Mouse (Mus musculus) liver, embryonic 11.5 days (tissue): Measurements from ENCODE around the gene Tnpo3. TPM values are rescaled to one million over a fixed set of nuclear protein-coding genes. Genes with fewer than 3 reads are reported as not detected.
"Not testable (repeated sequence)": the region's sequence is repeated elsewhere in the genome, so short reads cannot be mapped to it uniquely, and the experiment has no call there.

ENCODE experiments used
- ATAC-seq: fragments of 200-750 bp; cut with Nextera tagmentation; replicated peaks from 2 replicates; pipeline ENCODE4 v1.8.0; 2017; ENCODE audit warnings: moderate number of reproducible peaks, mild to moderate bottlenecking, moderate TSS enrichment, moderate library complexity; ENCODE audit not compliant: low FRiP score
- DNase-seq: peaks from one replicate; pipeline ENCODE4 v3.0.0-alpha.2; 2017; ENCODE audit warnings: low spot score
- H3K27ac ChIP-seq: fragments of 300-500 bp; sonication (generic); 2 replicates; pipeline ENCODE4 v1.5.1; 2014; ENCODE audit warnings: mild to moderate bottlenecking, low read depth, low read length, control low read depth
- H3K27me3 ChIP-seq: fragments of 300-500 bp; sonication (generic); replicated peaks from 2 replicates; pipeline ENCODE4 v1.6.1; 2014; ENCODE audit warnings: low read length, mixed read lengths; ENCODE audit not compliant: control insufficient read depth, insufficient read depth
- H3K36me3 ChIP-seq: fragments of 300-500 bp; sonication (generic); 2 replicates; pipeline ENCODE4 v1.6.1; 2014; ENCODE audit warnings: mild to moderate bottlenecking, low read length, moderate library complexity, mixed read lengths; ENCODE audit not compliant: control insufficient read depth, insufficient read depth
- H3K4me1 ChIP-seq: fragments of 300-500 bp; sonication (generic); replicated peaks from 2 replicates; pipeline ENCODE4 v1.6.1; 2014; ENCODE audit warnings: low read length, mixed read lengths; ENCODE audit not compliant: control insufficient read depth, insufficient read depth
- H3K4me2 ChIP-seq: fragments of 300-500 bp; sonication (generic); 2 replicates; pipeline ENCODE4 v1.6.1; 2014; ENCODE audit warnings: mild to moderate bottlenecking, control low read depth, moderate library complexity
- H3K4me3 ChIP-seq: fragments of 300-500 bp; sonication (generic); 2 replicates; pipeline ENCODE4 v1.5.1; 2014; ENCODE audit warnings: low read depth, low read length, control low read depth
- H3K9ac ChIP-seq: fragments of 300-500 bp; sonication (generic); 2 replicates; pipeline ENCODE4 v1.6.1; 2014; ENCODE audit warnings: low read depth, low read length, control low read depth
- H3K9me3 ChIP-seq: fragments of 300-500 bp; sonication (generic); 2 replicates; pipeline ENCODE4 v1.6.1; 2016; ENCODE audit warnings: low read length, inconsistent platforms, mixed read lengths; ENCODE audit not compliant: control insufficient read depth
- WGBS: fragments of 180-500 bp; shearing (Covaris S2); extraction: QIAGEN DNeasy Blood & Tissue Kit; methylation state at CpG from one replicate; pipeline ENCODE4 v1.1.7; 2014; 5-methylcytosine and 5-hydroxymethylcytosine counted together
- polyA plus RNA-seq: library from polyadenylated mRNA; unstranded; fragments of >200 nt; fragmentation: Nextera tagmentation; extraction: Ambion mirVana; gene quantifications from 2 replicates; pipeline ENCODE4 v1.2.1, GENCODE M21; 2014

The Tnpo3 gene
- polyA plus RNA-seq, 1 experiment from 2014 or later: 86.5 TPM

DNA sequence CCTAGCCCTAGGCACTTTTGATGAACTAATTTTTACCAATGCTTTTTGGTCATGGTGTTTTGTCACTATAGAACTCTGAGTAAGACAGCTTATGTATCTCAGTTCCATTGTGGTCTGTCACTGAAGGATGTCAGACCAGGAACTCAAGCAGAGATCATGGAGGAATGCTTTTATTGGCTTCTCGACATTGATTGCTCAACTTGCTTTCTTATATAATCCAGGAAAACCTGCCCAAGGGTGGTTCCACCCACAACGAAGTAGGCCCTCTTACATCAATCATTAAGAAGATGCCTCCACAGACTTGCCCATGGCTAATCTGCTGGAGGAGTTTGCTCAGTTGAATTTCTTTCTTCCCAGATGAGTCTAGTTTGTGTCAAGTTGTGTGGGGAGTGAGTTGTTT, 18.1 kb upstream of the Tnpo3 start:
- ATAC-seq (no peak), DNase-seq (no peak)
- no peak overlapping the region for H3K4me2 ChIP-seq
- H3K36me3 ChIP-seq: no peaks in the 10 kb centered on the region
- H3K4me3 ChIP-seq: no peak overlapping the region
- no peak overlapping the region for H3K27ac ChIP-seq
- H3K27me3 ChIP-seq: peaks cover 9% of the 10 kb centered on the region
- no peak overlapping the region for H3K9ac ChIP-seq
- H3K4me1 ChIP-seq: no peaks in the 10 kb centered on the region
- WGBS: 79% methylated on average over 2 of the region's 2 CpGs
- no peaks in the 10 kb centered on the region for H3K9me3 ChIP-seq

GRCm38 (mm10) chr6:29623857-29624256, 14.2 kb upstream of the Tnpo3 start:
- Histone ChIP-seq H3K4me3 (no peak overlapping the region), H3K4me2 (no peak overlapping the region), H3K4me1 (no peaks in the 10 kb centered on the region), H3K27me3 (no peaks in the 10 kb centered on the region), H3K9me3 (no peaks in the 10 kb centered on the region), H3K36me3 (no peaks in the 10 kb centered on the region), H3K9ac (no peak overlapping the region), H3K27ac (no peak overlapping the region)
- ATAC-seq (no peak), DNase-seq (no peak)
- WGBS: 81% methylated on average over 2 of the region's 2 CpGs

GRCm38 (mm10) chr6:29622273-29622672, 12.6 kb upstream of the Tnpo3 start:
- WGBS: 36% methylated on average over 6 of the region's 6 CpGs
- no peak overlapping the region for H3K27ac ChIP-seq
- H3K27me3 ChIP-seq: peaks cover 4% of the 10 kb centered on the region; the same call in 1 of the 2 replicates
- H3K4me2 ChIP-seq: no peak overlapping the region
- H3K4me1 ChIP-seq: no peaks in the 10 kb centered on the region
- ATAC-seq: no peak
- H3K4me3 ChIP-seq: no peak overlapping the region
- DNase-seq: no peak
- no peak overlapping the region for H3K9ac ChIP-seq
- H3K9me3 ChIP-seq: no peaks in the 10 kb centered on the region
- H3K36me3 ChIP-seq: no peaks in the 10 kb centered on the region

- ATAC-seq: no peak
- DNase-seq: no peak
- 47% methylated on average over 17 of the region's 17 CpGs for WGBS
- Histone ChIP-seq H3K4me2 (peak overlapping the region; percentile 43), H3K27me3 (peaks cover 6% of the 10 kb centered on the region; the same call in 1 of the 2 replicates), H3K4me1 (no peaks in the 10 kb centered on the region), H3K9ac (no peak overlapping the region), H3K4me3 (no peak overlapping the region), H3K9me3 (no peaks in the 10 kb centered on the region), H3K36me3 (no peaks in the 10 kb centered on the region), H3K27ac (no peak overlapping the region)
Observed at GRCm38 (mm10) chr6:29620840-29621543, 11.3 kb upstream of the Tnpo3 start.

GRCm38 (mm10) chr6:29620176-29620575, 10.5 kb upstream of the Tnpo3 start:
- Histone ChIP-seq H3K4me2 (no peak overlapping the region), H3K27ac (no peak overlapping the region), H3K27me3 (peaks cover 6% of the 10 kb centered on the region; the same call in 1 of the 2 replicates), H3K4me1 (no peaks in the 10 kb centered on the region), H3K9me3 (no peaks in the 10 kb centered on the region), H3K36me3 (no peaks in the 10 kb centered on the region), H3K4me3 (no peak overlapping the region), H3K9ac (no peak overlapping the region)
- DNase-seq (no peak), ATAC-seq (no peak)
- WGBS: 33% methylated on average over 3 of the region's 3 CpGs

DNA sequence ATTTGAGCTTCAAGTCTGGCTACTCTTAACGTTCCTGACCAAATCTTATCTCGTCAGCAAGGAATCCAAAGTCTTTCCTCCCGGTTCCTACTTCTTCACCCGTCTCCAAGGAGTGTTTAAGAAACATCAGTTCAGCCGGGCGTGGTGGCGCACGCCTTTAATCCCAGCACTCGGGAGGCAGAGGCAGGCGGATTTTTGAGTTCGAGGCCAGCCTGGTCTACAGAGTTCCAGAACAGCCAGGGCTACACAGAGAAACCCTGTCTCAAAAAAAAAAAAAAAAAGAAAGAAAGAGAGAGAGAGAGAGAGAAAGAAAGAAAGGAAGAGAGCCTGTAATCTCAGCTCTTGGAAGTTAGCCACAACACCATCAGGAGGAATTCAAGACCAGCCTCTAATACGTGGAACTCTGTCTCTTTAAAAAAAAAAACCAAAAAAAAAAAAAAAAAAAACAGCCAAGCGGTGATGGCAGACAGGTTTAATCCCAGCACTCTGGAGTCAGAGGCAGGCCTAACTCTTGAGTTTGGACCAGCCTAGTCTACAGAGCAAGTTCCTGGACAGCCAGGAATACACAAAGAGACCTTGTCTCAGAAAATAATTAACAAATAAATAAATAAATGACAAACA, 443 bp upstream of the Tnpo3 start:
- peak overlapping the region; percentile 92 for H3K4me3 ChIP-seq
- peak overlapping the region; percentile 65; the same call in 1 of the 2 replicates for H3K27ac ChIP-seq
- 19% methylated on average over 13 of the region's 13 CpGs for WGBS
- H3K9ac ChIP-seq: peak overlapping the region; percentile 89
- H3K27me3 ChIP-seq, H3K9me3 ChIP-seq, DNase-seq, H3K36me3 ChIP-seq, H3K4me1 ChIP-seq: not testable (repeated sequence)
- H3K4me2 ChIP-seq: peak overlapping the region; percentile 64
- ATAC-seq: peak; percentile 55

DNA sequence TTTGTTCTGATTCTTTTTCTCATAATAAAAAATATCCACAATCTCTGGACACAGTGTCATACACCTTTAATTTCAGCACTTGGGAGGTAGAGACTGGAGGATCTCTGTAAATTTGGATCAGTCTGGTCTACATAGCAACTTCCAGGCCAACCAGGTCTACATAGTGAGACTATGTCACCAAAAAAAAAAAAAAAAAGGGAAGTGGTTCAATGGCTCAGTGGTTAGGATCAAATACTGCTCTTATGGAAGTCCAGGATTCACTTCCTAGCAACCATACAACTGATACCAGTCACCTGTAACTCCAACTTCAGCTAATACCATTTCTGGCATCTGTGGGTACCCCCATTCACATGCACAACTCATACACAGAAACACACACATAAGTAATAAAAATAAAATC, 9.5 kb downstream of the Tnpo3 start:
- Histone ChIP-seq H3K27me3 (no peaks in the 10 kb centered on the region), H3K4me3 (no peak overlapping the region), H3K9me3 (no peaks in the 10 kb centered on the region), H3K36me3 (no peaks in the 10 kb centered on the region), H3K4me2 (no peak overlapping the region), H3K4me1 (no peaks in the 10 kb centered on the region), H3K27ac (no peak overlapping the region), H3K9ac (no peak overlapping the region)
- ATAC-seq (no peak), DNase-seq (no peak)

DNA sequence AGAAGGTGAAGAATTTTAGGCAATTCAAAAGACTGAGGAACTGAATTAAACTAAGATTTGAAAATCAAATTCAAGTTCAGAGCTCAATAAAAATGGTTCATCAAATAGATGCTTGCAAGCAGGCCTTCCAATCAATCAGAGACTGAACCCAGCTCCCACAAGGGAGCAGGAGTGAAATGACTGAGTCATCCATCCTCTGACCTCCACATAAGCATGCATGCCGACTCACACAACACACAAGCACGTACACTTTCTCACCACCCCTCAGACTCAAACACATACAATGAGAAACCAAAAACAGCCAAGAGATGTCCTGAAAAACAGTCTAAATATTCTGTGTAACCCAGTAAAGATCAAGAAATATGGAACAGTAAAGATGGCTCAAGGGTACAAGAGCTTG, 14.0 kb downstream of the Tnpo3 start:
- DNase-seq: no peak
- H3K4me3 ChIP-seq: no peak overlapping the region
- H3K4me2 ChIP-seq: no peak overlapping the region
- no peaks in the 10 kb centered on the region for H3K27me3 ChIP-seq
- 74% methylated on average over 2 of the region's 2 CpGs for WGBS
- no peak overlapping the region for H3K9ac ChIP-seq
- ATAC-seq: no peak
- H3K4me1 ChIP-seq: no peaks in the 10 kb centered on the region
- no peaks in the 10 kb centered on the region for H3K9me3 ChIP-seq
- H3K27ac ChIP-seq: no peak overlapping the region
- no peaks in the 10 kb centered on the region for H3K36me3 ChIP-seq

GRCm38 (mm10) chr6:29581202-29581601, 28.5 kb downstream of the Tnpo3 start:
- Histone ChIP-seq H3K27me3 (no peaks in the 10 kb centered on the region), H3K9me3 (no peaks in the 10 kb centered on the region), H3K4me2 (no peak overlapping the region), H3K9ac (no peak overlapping the region), H3K4me3 (no peak overlapping the region), H3K27ac (no peak overlapping the region), H3K4me1 (no peaks in the 10 kb centered on the region), H3K36me3 (peaks cover 33% of the 10 kb centered on the region)
- WGBS: 92% methylated on average over 3 of the region's 3 CpGs
- DNase-seq: no peak
- ATAC-seq: peak; percentile 66
